Comparison of ENCODE assay signal across 27 mouse cellular contexts in the genomic region with DNA sequence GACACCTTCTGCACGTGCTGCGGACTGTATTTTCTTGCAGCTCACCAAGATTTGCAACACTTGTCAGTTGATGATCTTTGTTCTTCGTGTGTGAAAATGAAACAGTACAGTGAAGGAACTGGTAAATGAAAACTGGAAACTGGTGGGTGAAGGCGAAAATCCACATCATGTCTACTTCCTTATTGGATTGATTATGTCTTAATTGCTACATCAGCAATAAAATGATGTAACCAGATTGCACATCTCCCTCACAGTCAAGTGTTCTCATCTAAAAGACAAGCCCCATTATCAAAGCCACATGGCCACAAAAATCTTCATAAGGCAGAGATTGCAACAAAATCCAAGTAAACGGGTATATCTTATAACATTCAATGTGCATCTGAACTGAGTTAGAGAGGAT.
"Had no signal": no experiment of that assay in that cellular context is flagged by ENCODE, and none has a peak within 500 bp of the region (broad histone marks: within the 10 kb centered on the region; RNA-seq: fewer than 3 reads in every experiment).

No protein-coding gene starts in this region.

- DNase-seq: cerebellum, adult 9-10 months; cerebellum, adult 9-11 months; cerebellum, postnatal 10 days; cerebellum, postnatal 14 days; cerebellum, postnatal 25 days; cerebellum, postnatal 36 days; embryo, embryonic 11 days; forebrain, postnatal 0 days; gastrocnemius, adult 2 months; gastrocnemius, postnatal 10 days; gastrocnemius, postnatal 14 days; gastrocnemius, postnatal 25 days; gastrocnemius, postnatal 36 days; heart, adult 11 months; heart, adult 18-20 months; heart, adult 2 months had no signal

- H3K36me3 ChIP-seq: embryonic facial prominence, embryonic 10.5 days; embryonic facial prominence, embryonic 12.5 days; embryonic facial prominence, embryonic 13.5 days; embryonic facial prominence, embryonic 15.5 days; forebrain, embryonic 10.5 days; forebrain, embryonic 12.5 days; forebrain, embryonic 15.5 days had no signal

- H3K27ac ChIP-seq: embryonic facial prominence, embryonic 10.5 days; embryonic facial prominence, embryonic 12.5 days; embryonic facial prominence, embryonic 13.5 days; embryonic facial prominence, embryonic 15.5 days; forebrain, embryonic 10.5 days; forebrain, embryonic 12.5 days; forebrain, embryonic 13.5 days; forebrain, embryonic 15.5 days; gastrocnemius, adult 2 months; heart, adult 2 months had no signal

- H3K9ac ChIP-seq: embryonic facial prominence, embryonic 12.5 days; embryonic facial prominence, embryonic 13.5 days; embryonic facial prominence, embryonic 15.5 days; forebrain, embryonic 12.5 days; forebrain, embryonic 13.5 days; forebrain, embryonic 15.5 days; forebrain, postnatal 0 days had no signal

- H3K4me3 ChIP-seq: embryonic facial prominence, embryonic 10.5 days; embryonic facial prominence, embryonic 12.5 days; embryonic facial prominence, embryonic 13.5 days; embryonic facial prominence, embryonic 15.5 days; erythroblast, embryonic 14.5 days; forebrain, embryonic 10.5 days; forebrain, embryonic 12.5 days; forebrain, embryonic 13.5 days; forebrain, embryonic 15.5 days; gastrocnemius, adult 2 months; heart, adult 2 months had no signal

- H3K4me1 ChIP-seq: embryonic facial prominence, embryonic 10.5 days; embryonic facial prominence, embryonic 12.5 days; embryonic facial prominence, embryonic 13.5 days; embryonic facial prominence, embryonic 15.5 days; forebrain, embryonic 10.5 days; forebrain, embryonic 12.5 days; forebrain, embryonic 13.5 days; forebrain, embryonic 15.5 days had no signal

- H3K9me3 ChIP-seq: embryonic facial prominence, embryonic 10.5 days; embryonic facial prominence, embryonic 12.5 days; embryonic facial prominence, embryonic 13.5 days; embryonic facial prominence, embryonic 15.5 days; forebrain, embryonic 10.5 days; forebrain, embryonic 12.5 days; forebrain, embryonic 13.5 days; forebrain, embryonic 15.5 days had no signal

- H3K4me2 ChIP-seq: embryonic facial prominence, embryonic 12.5 days; embryonic facial prominence, embryonic 13.5 days; embryonic facial prominence, embryonic 15.5 days; forebrain, embryonic 12.5 days; forebrain, embryonic 13.5 days; forebrain, embryonic 15.5 days had no signal

- H3K27me3 ChIP-seq: embryonic facial prominence, embryonic 12.5 days; embryonic facial prominence, embryonic 13.5 days; embryonic facial prominence, embryonic 15.5 days; forebrain, embryonic 12.5 days; forebrain, embryonic 13.5 days; forebrain, embryonic 15.5 days had no signal

- ATAC-seq: forebrain, embryonic 13.5 days; forebrain, embryonic 14.5 days; forebrain, embryonic 15.5 days; forebrain, embryonic 16.5 days; forebrain, postnatal 0 days had no signal
